Comparison of ENCODE assay signal across 11 mouse cellular contexts in the genomic region with DNA sequence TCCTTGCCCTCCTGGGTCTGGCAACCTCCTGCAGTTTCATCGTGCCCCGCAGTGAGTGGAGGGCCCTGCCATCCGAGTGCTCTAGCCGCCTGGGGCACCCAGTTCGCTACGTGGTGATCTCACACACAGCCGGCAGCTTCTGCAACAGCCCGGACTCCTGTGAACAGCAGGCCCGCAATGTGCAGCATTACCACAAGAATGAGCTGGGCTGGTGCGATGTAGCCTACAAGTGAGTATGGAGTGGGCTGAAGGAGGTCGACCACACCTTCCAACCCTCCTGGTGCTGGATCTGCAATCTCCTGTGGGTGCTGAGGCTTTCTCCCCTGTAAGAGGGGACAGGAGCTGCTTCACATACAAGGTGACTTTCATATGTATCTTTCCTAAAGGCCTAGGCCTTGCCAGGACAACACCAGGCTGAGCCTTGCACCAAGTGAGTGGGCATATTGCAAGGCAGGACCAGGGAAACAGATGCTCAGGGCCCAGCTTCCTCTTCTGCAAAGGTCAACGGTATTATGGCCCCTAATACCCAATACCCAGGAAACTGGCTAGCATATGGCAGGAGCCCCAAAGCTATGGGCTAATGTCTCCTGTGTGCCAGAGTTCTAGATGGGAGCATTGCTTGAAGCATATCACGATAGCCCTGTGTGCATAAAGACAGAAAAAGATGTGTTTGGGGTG. TPM values are rescaled to one million over a fixed set of nuclear protein-coding genes. Genes with fewer than 3 reads are reported as not detected.
DNase-seq lines count a peak whose midpoint lies in the region; ATAC-seq and TF ChIP-seq lines count a peak whose summit lies in the region.
"Had no signal": no experiment of that assay in that cellular context is flagged by ENCODE, and none has a peak within 500 bp of the region (broad histone marks: within the 10 kb centered on the region; RNA-seq: fewer than 3 reads in every experiment).

No protein-coding gene starts in this region.

- peak overlapping the region; percentile 32 for H3K4me3 ChIP-seq in liver, embryonic 15.5 days (replicated peaks)
- 0 out of 2 replicates have a peak overlapping the region, but pooled peaks have one; percentile 21 for H3K4me3 ChIP-seq in ES-Bruce4 (ENCODE audit: low read depth, low read length)
- H3K4me3 ChIP-seq in megakaryocyte, embryonic 14.5 days (replicated peaks): peak overlapping the region; percentile 80
- H3K4me3 ChIP-seq in forebrain, embryonic 14.5 days (ENCODE audit: low read depth, low read length): no peak overlapping the region
- H3K4me3 ChIP-seq: heart, embryonic 15.5 days had no signal

- WGBS in liver, embryonic 15.5 days (ENCODE audit: insufficient replicate concordance): 38% methylated on average over 13 of the region's 13 CpGs
- WGBS in forebrain, embryonic 14.5 days: 70% methylated on average over 13 of the region's 13 CpGs

- no peak for TF ChIP-seq CTCF in ES-Bruce4 (IDR thresholded peaks at IDR 0.05; ENCODE audit: low read depth, low read length)

- no peaks in the 10 kb centered on the region for H3K4me1 ChIP-seq in liver, embryonic 15.5 days (replicated peaks)
- peaks cover 10% of the 10 kb centered on the region for H3K4me1 ChIP-seq in ES-Bruce4 (ENCODE audit: control insufficient read depth, insufficient read depth, low read length)
- H3K4me1 ChIP-seq in megakaryocyte, embryonic 14.5 days: peaks cover 19% of the 10 kb centered on the region
- H3K4me1 ChIP-seq in forebrain, embryonic 14.5 days (ENCODE audit: control insufficient read depth, insufficient read depth, low read length): no peaks in the 10 kb centered on the region

- TF ChIP-seq POLR2A in ES-Bruce4 (IDR thresholded peaks at IDR 0.05; ENCODE audit: insufficient read depth, low read length): no peak

- H3K36me3 ChIP-seq in liver, embryonic 15.5 days (replicated peaks): no peaks in the 10 kb centered on the region
- no peaks in the 10 kb centered on the region for H3K36me3 ChIP-seq in ES-Bruce4 (ENCODE audit: control insufficient read depth, insufficient read depth, low read length, poor library complexity, severe bottlenecking)
- peaks cover 15% of the 10 kb centered on the region for H3K36me3 ChIP-seq in megakaryocyte, embryonic 14.5 days (replicated peaks; ENCODE audit: low read length)
- no peaks in the 10 kb centered on the region for H3K36me3 ChIP-seq in forebrain, embryonic 14.5 days (ENCODE audit: control insufficient read depth, insufficient read depth, low read length)
- H3K36me3 ChIP-seq: heart, embryonic 15.5 days had no signal

- no peak for ATAC-seq in liver, embryonic 15.5 days (ENCODE audit: insufficient read depth)
- ATAC-seq in forebrain, embryonic 14.5 days: no peak
- ATAC-seq: forebrain, embryonic 16.5 days; Patski had no signal

- H3K9me3 ChIP-seq in liver, embryonic 15.5 days (replicated peaks): no peaks in the 10 kb centered on the region
- no peaks in the 10 kb centered on the region for H3K9me3 ChIP-seq in ES-Bruce4 (replicated peaks; ENCODE audit: control insufficient read depth, insufficient read depth, low read length, poor library complexity, severe bottlenecking)
- no peaks in the 10 kb centered on the region for H3K9me3 ChIP-seq in megakaryocyte, embryonic 14.5 days
- no peaks in the 10 kb centered on the region for H3K9me3 ChIP-seq in forebrain, embryonic 14.5 days (replicated peaks; ENCODE audit: control insufficient read depth, low read length)
- H3K9me3 ChIP-seq: heart, embryonic 15.5 days had no signal

- no peak overlapping the region for H3K4me2 ChIP-seq in liver, embryonic 15.5 days
- H3K4me2 ChIP-seq in forebrain, embryonic 14.5 days (ENCODE audit: low read length): no peak overlapping the region
- H3K4me2 ChIP-seq: heart, embryonic 15.5 days had no signal

- no peak overlapping the region for H3K9ac ChIP-seq in liver, embryonic 15.5 days
- H3K9ac ChIP-seq in ES-Bruce4 (ENCODE audit: low read depth, poor library complexity, severe bottlenecking): no peak overlapping the region
- H3K9ac ChIP-seq in forebrain, embryonic 14.5 days (ENCODE audit: low read length): no peak overlapping the region
- H3K9ac ChIP-seq: heart, embryonic 15.5 days had no signal

- H3K27me3 ChIP-seq in liver, embryonic 15.5 days: no peaks in the 10 kb centered on the region
- no peaks in the 10 kb centered on the region for H3K27me3 ChIP-seq in ES-Bruce4 (ENCODE audit: control insufficient read depth, insufficient read depth, low read length, poor library complexity, severe bottlenecking)
- H3K27me3 ChIP-seq in megakaryocyte, embryonic 14.5 days (replicated peaks): peaks cover 18% of the 10 kb centered on the region
- H3K27me3 ChIP-seq in forebrain, embryonic 14.5 days (replicated peaks; ENCODE audit: control insufficient read depth, insufficient read depth, low read length): no peaks in the 10 kb centered on the region
- H3K27me3 ChIP-seq: heart, embryonic 15.5 days; Patski had no signal

- H3K27ac ChIP-seq in liver, embryonic 15.5 days (replicated peaks): peak overlapping the region; percentile 33; the same call in 1 of the 2 replicates
- H3K27ac ChIP-seq in ES-Bruce4 (ENCODE audit: insufficient read depth, low read length): no peak overlapping the region
- H3K27ac ChIP-seq in forebrain, embryonic 14.5 days (ENCODE audit: low read depth, low read length): no peak overlapping the region
- H3K27ac ChIP-seq: heart, embryonic 15.5 days had no signal

- DNase-seq in liver (no peak), ZHBTc4 (ENCODE audit: low read depth, low spot score) (peak; percentile 88)
- no peak for DNase-seq in forebrain, embryonic 14.5 days (ENCODE audit: low spot score)
- no peak for DNase-seq in kidney, adult 18-20 months

- TF ChIP-seq EP300 in ES-Bruce4 (IDR thresholded peaks at IDR 0.05; ENCODE audit: insufficient read depth, low read depth, low read length): no peak

RNA-seq across cellular contexts. Expression of a gene that starts 13.8 kb away (rescaled TPM):
- polyA plus RNA-seq in liver, embryonic 15.5 days (2015; fragmentation: Nextera tagmentation; extraction: Ambion mirVana): 69.3 and 73.4 TPM in 2 replicates
- 1.8 and 3.1 TPM in 2 replicates for polyA plus RNA-seq in ES-Bruce4 (2011; ENCODE audit: insufficient read depth, insufficient read length, low read depth, missing spikeins)
- polyA plus RNA-seq in megakaryocyte, embryonic 14.5 days (2012; ENCODE audit: insufficient read depth, low replicate concordance): 14.1 TPM in 1 of 2 replicates, not detected in the other
- polyA plus RNA-seq in forebrain, embryonic 14.5 days (2014; fragmentation: Nextera tagmentation; extraction: Ambion mirVana): 19.1 and 20.9 TPM in 2 replicates

RNA-seq across cellular contexts. Expression of a gene that starts 25.3 kb away (rescaled TPM):
- 8.4 and 11.1 TPM in 2 replicates for polyA plus RNA-seq in liver, embryonic 15.5 days (2015; fragmentation: Nextera tagmentation; extraction: Ambion mirVana)
- polyA plus RNA-seq in ES-Bruce4 (2011; ENCODE audit: insufficient read depth, insufficient read length, low read depth, missing spikeins): 36.4 and 39.9 TPM in 2 replicates
- polyA plus RNA-seq in megakaryocyte, embryonic 14.5 days (2012; ENCODE audit: insufficient read depth, low replicate concordance): 55.0 and 80.2 TPM in 2 replicates
- 17.4 and 19.0 TPM in 2 replicates for polyA plus RNA-seq in forebrain, embryonic 14.5 days (2014; fragmentation: Nextera tagmentation; extraction: Ambion mirVana)

RNA-seq across cellular contexts. Expression of a gene that starts 40.8 kb away (rescaled TPM):
- 0.06 TPM in 2 replicates for polyA plus RNA-seq in liver, embryonic 15.5 days (2015; fragmentation: Nextera tagmentation; extraction: Ambion mirVana)
- 7.5 TPM in 2 replicates for polyA plus RNA-seq in ES-Bruce4 (2011; ENCODE audit: insufficient read depth, insufficient read length, low read depth, missing spikeins)
- 0.02 and 0.64 TPM in 2 replicates for polyA plus RNA-seq in megakaryocyte, embryonic 14.5 days (2012; ENCODE audit: insufficient read depth, low replicate concordance)
- 13.1 and 15.7 TPM in 2 replicates for polyA plus RNA-seq in forebrain, embryonic 14.5 days (2014; fragmentation: Nextera tagmentation; extraction: Ambion mirVana)

RNA-seq across cellular contexts. Expression of a gene that starts 45.1 kb away (rescaled TPM):
- 0.15 and 0.18 TPM in 2 replicates for polyA plus RNA-seq in liver, embryonic 15.5 days (2015; fragmentation: Nextera tagmentation; extraction: Ambion mirVana)
- polyA plus RNA-seq in ES-Bruce4 (2011; ENCODE audit: insufficient read depth, insufficient read length, low read depth, missing spikeins): 0.35 and 1.1 TPM in 2 replicates
- 0.79 TPM in 1 of 2 replicates, not detected in the other for polyA plus RNA-seq in megakaryocyte, embryonic 14.5 days (2012; ENCODE audit: insufficient read depth, low replicate concordance)
- 0.29 and 0.41 TPM in 2 replicates for polyA plus RNA-seq in forebrain, embryonic 14.5 days (2014; fragmentation: Nextera tagmentation; extraction: Ambion mirVana)
- polyA plus RNA-seq: neural tube, embryonic 14.5 days had no signal
